Mouse (Mus musculus): ENCODE measurements around the gene Myh11. TPM values are rescaled to one million over a fixed set of nuclear protein-coding genes. Genes with fewer than 3 reads are reported as not detected.

The Myh11 gene
- polyA plus RNA-seq, 1 experiment from 2014 or later = 0.20 TPM

DNA sequence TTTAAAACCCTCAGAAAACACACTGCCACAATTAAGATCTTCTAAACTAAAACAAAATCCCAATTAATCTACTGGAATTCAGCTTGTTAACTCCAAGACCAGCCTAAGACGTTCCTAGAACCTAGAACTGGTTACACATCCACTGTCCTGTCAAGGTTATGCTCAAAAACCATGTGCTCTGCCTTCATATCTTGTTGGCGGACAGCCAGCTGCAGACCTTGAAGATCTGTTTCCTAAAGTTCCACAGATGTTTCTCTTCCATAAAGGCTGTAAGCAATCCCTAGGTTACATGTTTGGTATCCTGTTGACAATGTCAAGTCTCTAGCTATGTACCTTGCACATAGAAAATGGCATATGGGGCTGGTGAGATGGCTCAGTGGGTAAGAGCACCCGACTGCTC is 13.6 kb upstream of the Myh11 start:
- Histone ChIP-seq H3K4me3 (replicated peaks) (no peak overlapping the region), H3K9me3 (no peaks in the 10 kb centered on the region), H3K27me3 (no peaks in the 10 kb centered on the region), H3K9ac (replicated peaks) (no peak overlapping the region), H3K27ac (no peak overlapping the region), H3K36me3 (peaks cover 91% of the 10 kb centered on the region), H3K4me1 (replicated peaks) (no peaks in the 10 kb centered on the region), H3K4me2 (no peak overlapping the region)
- ATAC-seq (ENCODE audit: insufficient number of reproducible peaks, insufficient read depth, low FRiP score, low TSS enrichment, low read depth) = no peak
- 88% methylated on average over 3 of the region's 3 CpGs for WGBS

DNA sequence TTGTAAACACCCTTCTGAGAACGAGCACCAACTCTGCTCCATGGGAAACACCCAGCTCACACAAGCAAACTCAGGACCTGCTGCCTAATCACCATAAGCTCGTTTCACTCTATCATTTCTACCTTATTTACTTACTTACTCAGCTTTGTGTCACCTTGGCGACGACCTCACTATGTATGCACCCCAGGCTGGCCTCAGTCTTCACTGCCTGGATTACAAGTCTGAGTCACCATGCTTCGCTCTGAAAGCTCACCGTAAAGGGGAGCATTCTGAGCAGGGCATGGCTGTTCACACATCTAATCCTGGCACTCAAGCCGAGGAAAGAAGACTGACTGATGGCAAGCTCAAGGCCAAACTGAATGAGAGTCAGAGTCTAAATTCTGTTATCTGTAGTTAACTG is 12.5 kb upstream of the Myh11 start:
- H3K4me3 ChIP-seq (replicated peaks) = no peak overlapping the region
- peaks cover 92% of the 10 kb centered on the region for H3K36me3 ChIP-seq
- no peak for ATAC-seq (ENCODE audit: insufficient number of reproducible peaks, insufficient read depth, low FRiP score, low TSS enrichment, low read depth)
- H3K9me3 ChIP-seq = no peaks in the 10 kb centered on the region
- no peaks in the 10 kb centered on the region for H3K4me1 ChIP-seq (replicated peaks)
- no peaks in the 10 kb centered on the region for H3K27me3 ChIP-seq
- no peak overlapping the region for H3K27ac ChIP-seq
- no peak overlapping the region for H3K4me2 ChIP-seq
- no peak overlapping the region for H3K9ac ChIP-seq (replicated peaks)
- WGBS = 87% methylated on average over 7 of the region's 7 CpGs

DNA sequence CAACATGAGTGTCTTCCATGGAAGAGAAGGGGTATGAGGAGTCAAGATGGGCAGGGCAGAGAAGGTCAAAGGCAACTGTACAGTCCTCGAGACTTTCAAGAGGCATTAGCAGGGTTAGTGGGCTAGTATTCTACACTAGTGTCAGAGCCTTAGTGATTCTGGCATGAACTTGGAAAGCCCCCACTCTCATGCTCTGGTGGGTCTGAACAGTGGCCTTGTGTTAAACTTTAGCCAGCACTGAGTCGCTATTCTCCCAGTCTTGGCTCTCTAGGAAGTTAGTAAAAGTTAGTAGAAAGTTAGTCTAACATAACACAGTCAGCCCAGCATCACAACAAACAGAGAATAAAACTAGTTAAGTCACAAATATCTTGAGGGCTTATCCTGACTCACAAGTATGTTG is 12.0 kb upstream of the Myh11 start:
- Histone ChIP-seq H3K4me1 (replicated peaks) (no peaks in the 10 kb centered on the region), H3K27me3 (no peaks in the 10 kb centered on the region), H3K9me3 (no peaks in the 10 kb centered on the region), H3K36me3 (peaks cover 91% of the 10 kb centered on the region), H3K27ac (no peak overlapping the region), H3K4me3 (replicated peaks) (no peak overlapping the region), H3K9ac (replicated peaks) (no peak overlapping the region), H3K4me2 (no peak overlapping the region)
- WGBS = 92% methylated on average over 2 of the region's 2 CpGs
- ATAC-seq (ENCODE audit: insufficient number of reproducible peaks, insufficient read depth, low FRiP score, low TSS enrichment, low read depth) = no peak

DNA sequence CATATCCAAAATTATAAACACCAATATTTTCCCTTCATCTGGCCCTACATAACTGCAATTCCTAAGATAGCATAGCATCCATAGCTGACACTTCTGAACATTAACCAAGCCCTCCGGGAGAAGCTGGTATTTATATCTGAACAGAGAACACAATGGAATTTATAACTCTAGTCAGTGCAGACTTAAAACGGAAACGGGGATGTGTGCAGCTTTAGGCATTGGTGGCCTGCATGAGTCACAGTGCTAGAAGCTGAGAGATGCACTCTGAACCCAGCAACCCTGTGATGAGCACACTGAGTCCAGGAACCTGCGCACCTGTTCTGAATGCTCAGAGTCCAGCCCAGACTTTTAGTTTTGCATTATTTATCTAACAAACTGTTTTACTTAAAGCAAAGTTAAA is 7.3 kb upstream of the Myh11 start:
- no peak overlapping the region for H3K4me2 ChIP-seq
- no peaks in the 10 kb centered on the region for H3K9me3 ChIP-seq
- 91% methylated on average over 4 of the region's 4 CpGs for WGBS
- 0 out of 2 replicates have a peak, but pooled peaks cover 3% of the 10 kb centered on the region for H3K27me3 ChIP-seq
- H3K4me1 ChIP-seq (replicated peaks) = no peaks in the 10 kb centered on the region
- H3K27ac ChIP-seq = no peak overlapping the region
- no peak for ATAC-seq (ENCODE audit: insufficient number of reproducible peaks, insufficient read depth, low FRiP score, low TSS enrichment, low read depth)
- no peak overlapping the region for H3K4me3 ChIP-seq (replicated peaks)
- H3K36me3 ChIP-seq = peaks cover 62% of the 10 kb centered on the region
- H3K9ac ChIP-seq (replicated peaks) = no peak overlapping the region

DNA sequence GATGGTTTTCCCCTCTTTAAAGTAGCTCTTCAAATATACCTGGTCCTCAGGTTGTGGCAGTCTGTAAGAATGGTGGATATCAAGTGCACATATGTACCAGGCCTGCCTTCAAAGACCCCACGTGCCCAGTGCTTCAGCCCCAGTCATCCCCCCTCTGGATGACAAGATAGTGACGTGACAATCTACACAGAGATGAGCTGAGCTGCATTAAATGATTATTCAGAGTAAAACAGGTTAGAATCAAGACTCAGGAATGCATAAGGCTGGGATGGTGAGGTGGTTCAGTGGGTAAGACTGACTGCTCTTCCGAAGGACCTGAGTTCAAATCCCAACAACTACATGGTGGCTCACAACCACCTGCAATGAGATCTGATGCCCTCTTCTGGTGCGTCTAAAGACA is 6.6 kb upstream of the Myh11 start:
- Histone ChIP-seq H3K36me3 (peaks cover 54% of the 10 kb centered on the region), H3K9ac (replicated peaks) (no peak overlapping the region), H3K4me2 (no peak overlapping the region), H3K27ac (no peak overlapping the region), H3K9me3 (no peaks in the 10 kb centered on the region), H3K4me3 (replicated peaks) (no peak overlapping the region), H3K27me3 (peaks cover 9% of the 10 kb centered on the region; the same call in 1 of the 2 replicates), H3K4me1 (replicated peaks) (peaks cover 2% of the 10 kb centered on the region; the same call in 1 of the 2 replicates)
- 91% methylated on average over 4 of the region's 4 CpGs for WGBS
- no peak for ATAC-seq (ENCODE audit: insufficient number of reproducible peaks, insufficient read depth, low FRiP score, low TSS enrichment, low read depth)

DNA sequence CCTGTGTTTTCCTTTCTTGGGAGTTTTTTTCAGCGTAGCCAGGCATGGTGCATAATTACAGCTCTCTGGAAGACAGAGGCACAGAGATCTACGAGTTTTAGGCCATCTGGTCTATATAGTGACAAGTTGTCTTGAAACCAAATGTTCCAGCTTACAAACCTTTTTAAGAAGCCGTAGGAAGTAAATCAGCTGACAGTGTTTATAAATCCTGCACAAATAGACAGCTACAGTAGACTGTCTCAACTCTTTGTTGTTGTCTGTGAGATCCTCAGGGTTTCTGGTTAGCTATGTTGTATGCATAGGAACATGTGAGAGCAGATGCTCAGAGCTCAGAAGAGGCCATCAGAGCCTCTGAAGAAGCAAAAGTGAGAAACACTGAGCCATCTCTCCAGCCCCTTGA is 6.0 kb upstream of the Myh11 start:
- WGBS = 78% methylated on average over 3 of the region's 3 CpGs
- Histone ChIP-seq H3K27ac (no peak overlapping the region), H3K4me1 (replicated peaks) (peaks cover 8% of the 10 kb centered on the region), H3K36me3 (peaks cover 49% of the 10 kb centered on the region), H3K9me3 (no peaks in the 10 kb centered on the region), H3K27me3 (peaks cover 15% of the 10 kb centered on the region), H3K4me2 (no peak overlapping the region), H3K9ac (replicated peaks) (no peak overlapping the region), H3K4me3 (replicated peaks) (no peak overlapping the region)
- ATAC-seq (ENCODE audit: insufficient number of reproducible peaks, insufficient read depth, low FRiP score, low TSS enrichment, low read depth) = no peak

DNA sequence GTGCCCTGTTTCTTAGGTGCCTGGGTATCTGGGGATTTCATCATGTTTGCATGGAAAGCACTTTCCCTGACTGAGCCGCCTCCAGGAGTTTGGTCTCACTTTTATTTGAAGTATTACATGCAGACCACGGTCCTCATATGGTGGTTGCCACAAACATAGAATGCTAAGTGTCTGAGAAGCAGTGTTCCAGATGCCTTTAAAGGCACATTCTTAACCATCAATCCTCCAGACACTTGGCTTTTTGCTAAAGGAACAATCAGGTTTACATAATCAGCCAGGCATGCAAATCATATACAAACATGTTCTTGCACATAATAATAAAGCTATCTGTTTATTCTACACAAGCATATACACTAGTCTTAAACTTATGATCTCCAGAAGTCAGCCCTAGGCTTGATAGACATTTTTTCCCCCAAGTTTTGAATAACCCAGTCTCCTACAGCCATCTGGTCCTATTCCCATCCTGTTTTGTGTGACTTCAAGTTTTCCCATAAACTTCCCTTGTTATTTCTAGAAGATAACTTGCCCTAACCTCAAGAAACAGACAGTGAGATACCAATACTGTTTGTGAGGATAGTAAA is 5.5 kb upstream of the Myh11 start:
- WGBS = 79% methylated on average over 2 of the region's 2 CpGs
- peaks cover 20% of the 10 kb centered on the region for H3K27me3 ChIP-seq
- H3K4me3 ChIP-seq (replicated peaks) = no peak overlapping the region
- H3K9me3 ChIP-seq = no peaks in the 10 kb centered on the region
- peaks cover 11% of the 10 kb centered on the region for H3K4me1 ChIP-seq (replicated peaks)
- H3K9ac ChIP-seq (replicated peaks) = no peak overlapping the region
- peaks cover 44% of the 10 kb centered on the region for H3K36me3 ChIP-seq
- ATAC-seq (ENCODE audit: insufficient number of reproducible peaks, insufficient read depth, low FRiP score, low TSS enrichment, low read depth) = no peak
- no peak overlapping the region for H3K27ac ChIP-seq
- no peak overlapping the region for H3K4me2 ChIP-seq

DNA sequence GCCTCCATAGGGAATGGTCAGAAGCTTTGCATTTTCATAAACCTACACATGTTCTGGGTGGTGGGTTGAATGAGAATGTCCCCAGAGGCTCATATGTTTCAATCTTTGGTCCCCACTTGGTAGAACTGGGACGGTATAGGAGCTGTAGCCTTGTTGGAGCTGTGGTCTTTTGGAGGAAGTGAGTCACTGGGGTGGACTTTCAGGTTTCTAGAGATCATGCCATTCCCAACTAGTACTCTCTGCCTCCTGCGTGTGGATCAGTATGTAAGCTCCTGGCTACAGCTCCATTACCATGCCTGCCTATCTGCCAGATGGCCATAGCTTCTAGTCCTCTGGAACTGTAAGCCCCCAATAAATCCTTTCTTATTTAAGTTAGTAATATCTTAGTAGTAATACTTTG is 4.1 kb upstream of the Myh11 start:
- Histone ChIP-seq H3K9me3 (no peaks in the 10 kb centered on the region), H3K27ac (no peak overlapping the region), H3K4me2 (no peak overlapping the region), H3K4me1 (replicated peaks) (peaks cover 16% of the 10 kb centered on the region), H3K36me3 (peaks cover 30% of the 10 kb centered on the region), H3K4me3 (replicated peaks) (no peak overlapping the region), H3K9ac (replicated peaks) (no peak overlapping the region), H3K27me3 (peaks cover 34% of the 10 kb centered on the region)
- no peak for ATAC-seq (ENCODE audit: insufficient number of reproducible peaks, insufficient read depth, low FRiP score, low TSS enrichment, low read depth)
- 80% methylated on average over 2 of the region's 2 CpGs for WGBS

DNA sequence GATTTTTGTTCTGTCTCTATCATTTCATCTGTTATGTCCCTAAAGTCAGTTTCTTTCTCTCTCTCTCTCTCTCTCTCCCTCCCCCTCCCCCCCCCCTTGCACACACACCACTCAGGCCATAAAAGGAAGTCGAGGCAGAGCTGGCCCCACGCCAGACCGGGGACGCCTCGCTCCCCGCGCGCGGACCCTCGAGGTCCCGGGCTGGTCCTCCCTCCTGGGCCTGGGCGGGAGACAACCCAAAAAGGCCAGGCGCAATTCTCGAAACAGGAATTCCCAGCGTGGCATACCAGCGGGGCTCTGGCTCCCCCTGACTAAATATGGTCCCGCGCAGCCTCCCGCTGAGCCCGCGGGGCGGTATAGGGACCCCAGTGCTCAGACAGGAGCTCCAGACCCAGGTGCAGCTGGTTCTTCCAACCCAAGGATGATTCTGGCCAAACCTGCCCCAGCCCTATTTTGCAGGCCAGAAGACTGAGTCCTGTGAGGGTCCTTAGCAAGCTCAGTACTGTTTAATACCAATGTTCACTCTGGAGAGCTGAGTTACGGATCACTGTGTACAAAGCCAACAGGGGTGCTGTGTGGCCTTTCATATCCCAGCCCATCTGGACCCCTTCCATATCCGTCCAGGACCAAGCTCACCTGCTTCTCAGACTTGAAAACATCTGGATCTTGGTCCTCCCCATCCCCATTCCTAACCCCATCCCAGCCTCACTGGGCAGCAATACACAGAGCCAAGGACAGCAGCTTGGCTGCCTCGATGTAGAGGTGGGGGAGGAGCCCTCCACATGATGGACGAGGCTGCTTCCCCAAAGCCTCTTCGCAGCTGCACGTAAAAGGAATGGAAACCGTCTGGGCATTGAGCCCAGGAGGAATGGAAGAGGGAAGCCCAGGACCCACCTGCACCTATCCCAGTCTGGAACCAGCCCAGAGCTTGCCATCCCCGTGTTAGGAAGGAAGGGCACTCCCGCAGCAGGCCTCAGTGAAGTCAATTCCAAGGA is 1.3 kb upstream of the Myh11 start:
- peak; percentile 34 for ATAC-seq (ENCODE audit: insufficient number of reproducible peaks, insufficient read depth, low FRiP score, low TSS enrichment, low read depth)
- 10% methylated on average over 31 of the region's 31 CpGs for WGBS

DNA sequence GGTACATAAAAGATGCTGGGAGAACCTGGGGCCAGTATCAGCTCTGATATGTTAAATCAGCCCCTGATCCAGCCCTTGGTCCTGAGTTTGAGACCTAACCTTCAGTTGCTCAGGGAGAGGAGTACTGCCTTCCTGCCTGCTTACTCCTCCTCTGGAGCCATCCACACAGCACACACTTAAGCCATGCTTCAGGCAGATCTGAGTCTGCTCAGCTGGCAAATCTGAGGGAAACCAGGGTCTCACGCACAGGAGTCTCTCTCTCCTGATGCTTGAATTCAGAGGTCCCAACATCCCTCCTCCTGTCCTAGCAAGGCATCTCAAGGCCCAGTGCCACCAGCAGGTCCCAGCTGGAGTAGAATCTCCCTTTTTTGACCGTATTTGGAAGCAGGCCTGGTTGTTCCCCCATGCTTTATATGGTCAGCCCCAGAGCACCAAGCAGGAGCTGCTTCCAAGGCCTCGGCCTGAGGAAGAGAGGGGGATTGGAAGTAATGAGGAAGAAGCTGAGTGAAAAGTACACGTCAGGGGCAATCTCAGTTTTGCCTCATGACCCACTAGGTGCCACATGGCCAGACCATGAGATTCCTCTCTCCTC is 18.7 kb downstream of the Myh11 start:
- Histone ChIP-seq H3K9ac (replicated peaks) (no peak overlapping the region), H3K4me2 (no peak overlapping the region), H3K36me3 (no peaks in the 10 kb centered on the region), H3K4me3 (replicated peaks) (no peak overlapping the region), H3K9me3 (no peaks in the 10 kb centered on the region), H3K27ac (no peak overlapping the region), H3K27me3 (no peaks in the 10 kb centered on the region), H3K4me1 (replicated peaks) (no peaks in the 10 kb centered on the region)
- 54% methylated on average over 4 of the region's 4 CpGs for WGBS
- no peak for ATAC-seq (ENCODE audit: insufficient number of reproducible peaks, insufficient read depth, low FRiP score, low TSS enrichment, low read depth)

More for the DNA sequence above, 1.3 kb upstream of the Myh11 start:
- Histone ChIP-seq H3K27ac (no peak overlapping the region), H3K4me1 (replicated peaks) (peaks cover 16% of the 10 kb centered on the region), H3K27me3 (peaks cover 37% of the 10 kb centered on the region), H3K4me3 (replicated peaks) (peak overlapping the region; percentile 32), H3K9ac (replicated peaks) (peak overlapping the region; percentile 24; the same call in 1 of the 2 replicates), H3K4me2 (peak overlapping the region; percentile 57), H3K36me3 (peaks cover 4% of the 10 kb centered on the region; the same call in 1 of the 2 replicates), H3K9me3 (no peaks in the 10 kb centered on the region)

DNA sequence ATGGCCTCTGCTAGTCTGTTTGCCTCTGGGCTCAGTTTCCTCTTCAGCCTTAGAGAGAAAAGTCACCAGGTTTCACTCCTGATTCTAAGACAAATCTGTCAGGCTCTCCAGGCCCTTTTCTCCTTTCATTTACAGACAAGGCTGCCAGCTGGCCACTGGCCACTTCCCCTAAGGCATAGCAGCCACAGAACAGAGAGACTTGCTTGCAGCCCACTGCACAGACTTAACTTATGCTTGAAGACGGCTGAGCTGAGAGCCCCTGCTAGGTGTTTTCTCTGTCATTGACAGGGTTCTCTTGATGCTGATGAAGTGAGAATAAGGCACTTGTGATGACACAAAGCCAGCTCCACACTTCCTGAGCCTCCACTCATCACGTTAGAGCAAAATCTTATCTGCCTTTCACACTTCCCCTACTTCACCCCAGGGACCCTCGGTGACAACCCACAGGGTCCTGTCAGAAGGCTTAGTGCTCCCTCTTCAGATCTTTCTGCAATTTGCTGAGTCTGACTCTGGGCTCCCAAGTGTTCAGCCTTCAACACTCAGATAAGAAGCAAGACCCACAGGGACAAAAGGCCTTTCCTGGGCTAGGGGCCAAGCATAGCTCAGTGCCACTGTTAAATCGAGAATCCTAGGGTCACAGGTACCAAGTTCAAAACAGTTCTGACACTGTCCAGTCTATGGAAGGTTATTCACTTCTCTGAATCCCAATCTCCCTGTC is 25.8 kb downstream of the Myh11 start:
- no peak overlapping the region for H3K4me3 ChIP-seq (replicated peaks)
- H3K9me3 ChIP-seq = no peaks in the 10 kb centered on the region
- H3K9ac ChIP-seq (replicated peaks) = no peak overlapping the region
- no peak for ATAC-seq (ENCODE audit: insufficient number of reproducible peaks, insufficient read depth, low FRiP score, low TSS enrichment, low read depth)
- no peaks in the 10 kb centered on the region for H3K36me3 ChIP-seq
- no peak overlapping the region for H3K27ac ChIP-seq
- H3K4me2 ChIP-seq = no peak overlapping the region
- 31% methylated on average over 4 of the region's 4 CpGs for WGBS
- H3K4me1 ChIP-seq (replicated peaks) = no peaks in the 10 kb centered on the region
- no peaks in the 10 kb centered on the region for H3K27me3 ChIP-seq
